Mouse (Mus musculus) thymus, adult 2 months (tissue): ENCODE measurements around the gene Nmt1.

Source experiments
- CTCF ChIP-seq: fragments of 200-500 bp; IDR thresholded peaks from 2 replicates; pipeline ENCODE4 v1.5.1; 2012; ENCODE audit warnings: mild to moderate bottlenecking, control low read depth, low read length, moderate library complexity, borderline replicate concordance; ENCODE audit not compliant: control insufficient read depth, poor library complexity, insufficient read depth; ENCODE audit errors: extremely low read depth
- POLR2A ChIP-seq: fragments of 200-500 bp; IDR thresholded peaks from 2 replicates; pipeline ENCODE4 v1.6.1; 2012; ENCODE audit warnings: mild to moderate bottlenecking, low read length, control low read depth, moderate library complexity; ENCODE audit not compliant: control insufficient read depth, poor library complexity, insufficient read depth; ENCODE audit errors: extremely low read depth

DNA sequence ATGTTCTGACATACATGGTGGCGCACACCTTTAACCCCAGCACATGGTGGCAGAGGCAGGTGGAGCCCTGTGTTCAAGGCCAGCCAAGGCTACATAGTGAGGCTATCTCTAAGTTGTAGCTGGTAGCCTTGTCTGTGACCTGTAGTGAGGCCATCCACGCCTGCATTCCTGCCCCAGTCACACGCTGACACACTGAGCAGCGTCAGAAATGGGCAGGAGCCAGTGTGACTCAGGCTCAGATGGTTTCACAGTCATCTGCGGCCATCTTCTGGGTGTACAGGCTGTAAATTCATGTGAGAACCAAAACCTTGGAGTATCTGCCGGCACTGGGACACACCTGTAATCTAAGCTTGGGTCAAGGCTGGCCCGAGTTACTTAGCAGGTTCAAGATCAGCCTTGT lies 28.6 kb downstream of the Nmt1 start:
- TF ChIP-seq CTCF (no peak), POLR2A (no peak)
